Mouse (Mus musculus) G1E (cell line): Measurements from ENCODE around the gene Gm10337. TPM values are rescaled to one million over a fixed set of nuclear protein-coding genes. Genes with fewer than 3 reads are reported as not detected.

Experiments
- ATAC-seq: 2 replicates; pipeline ENCODE4 v1.8.0; 2016; ENCODE audit warnings: mild to moderate bottlenecking; ENCODE audit not compliant: insufficient number of reproducible peaks, poor library complexity, low FRiP score, severe bottlenecking; ENCODE audit errors: extremely low read depth
- DNase-seq: peaks from one replicate; pipeline ENCODE4 v3.0.0; 2012; ENCODE audit warnings: low spot score
- H3K27me3 ChIP-seq: 2 replicates; pipeline ENCODE4 v1.6.1; 2012; ENCODE audit warnings: mild to moderate bottlenecking, low read length, inconsistent platforms; ENCODE audit not compliant: insufficient read depth
- H3K36me3 ChIP-seq: replicated peaks from 2 replicates; pipeline ENCODE3; 2012; ENCODE audit warnings: mild to moderate bottlenecking, inconsistent platforms
- H3K4me1 ChIP-seq: 2 replicates; pipeline ENCODE4 v1.6.1; 2012; ENCODE audit warnings: low read depth, low read length, inconsistent platforms, mixed read lengths; ENCODE audit not compliant: insufficient read depth
- H3K4me3 ChIP-seq: 2 replicates; pipeline ENCODE4 v1.5.1; 2012; ENCODE audit warnings: low read depth, mild to moderate bottlenecking, inconsistent platforms, low read length, moderate library complexity, mixed read lengths
- H3K9me3 ChIP-seq: replicated peaks from 2 replicates; pipeline ENCODE4 v1.6.1; 2012; ENCODE audit warnings: inconsistent platforms
- CTCF ChIP-seq: IDR thresholded peaks from 2 replicates; pipeline ENCODE4 v1.5.1; 2012; ENCODE audit warnings: low read depth, low read length, inconsistent platforms, mixed read lengths
- GATA1 ChIP-seq: IDR thresholded peaks from 2 replicates; pipeline ENCODE4 v1.6.1; 2012; ENCODE audit warnings: borderline replicate concordance, low read length, inconsistent platforms, mixed read lengths
- GATA2 ChIP-seq: IDR thresholded peaks from 2 replicates; pipeline ENCODE4 v1.6.1; 2012; ENCODE audit warnings: low read depth, low read length, inconsistent platforms, borderline replicate concordance
- POLR2AphosphoS5 ChIP-seq: IDR thresholded peaks from 2 replicates; pipeline ENCODE4 v1.6.1; 2012; ENCODE audit warnings: low read depth, low read length, inconsistent platforms; ENCODE audit not compliant: insufficient replicate concordance
- TAL1 ChIP-seq: conservative IDR thresholded peaks from 2 replicates; pipeline ENCODE4 v1.6.1; 2012; ENCODE audit warnings: low read depth, low read length, inconsistent platforms, mixed read lengths
- polyA plus RNA-seq: library from polyadenylated mRNA; stranded (reverse); fragments of >175 nt; gene quantifications from 2 replicates; pipeline ENCODE4 v1.2.3, GENCODE M21; 2012
- total RNA-seq, 2 experiments: library from RNA; stranded (forward) in 1 of 2; stranded (reverse) in 1 of 2; fragments of 200-1000 nt in 1 of 2; fragments of >200 nt in 1 of 2; fragmentation: Nextera tagmentation in 1 of 2; gene quantifications; 2 replicates each; pipeline ENCODE4 v1.2.3; 2014 to 2017

The Gm10337 gene
- total RNA-seq (2014; fragmentation: Nextera tagmentation) (28.7 TPM in 1 of 2 replicates, not detected in the other), total RNA-seq (2017) (not detected in 2 replicates), polyA plus RNA-seq (not detected in 2 replicates)

DNA sequence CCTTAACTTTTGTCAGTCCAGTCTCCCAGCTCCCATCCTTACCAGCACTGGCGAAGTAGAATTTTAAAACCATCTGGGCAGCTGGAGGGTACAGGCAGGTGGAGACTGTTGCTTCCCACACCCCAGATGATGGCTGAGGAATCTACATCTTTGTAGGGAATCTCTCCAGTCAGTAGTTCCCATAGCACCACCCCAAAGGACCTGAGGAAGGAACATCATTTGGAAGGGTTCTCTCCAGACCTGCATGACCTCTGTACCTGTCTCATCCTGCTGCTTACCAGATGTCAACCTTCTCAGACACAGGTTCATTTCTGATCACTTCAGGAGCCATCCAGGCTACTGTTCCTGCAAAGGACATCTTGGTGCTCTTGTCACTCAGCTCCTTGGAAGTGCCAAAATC lies at the start of gene Gm10337:
Gene Gm10337, plus strand, starts transcription at position 276 of the 400 bp plus-strand sequence.
- DNase-seq: no peak
- peaks cover 35% of the 10 kb centered on the region for H3K4me1 ChIP-seq
- no peak for ATAC-seq
- TF ChIP-seq TAL1: no peak
- no peaks in the 10 kb centered on the region for H3K9me3 ChIP-seq
- H3K36me3 ChIP-seq: peaks cover 77% of the 10 kb centered on the region
- H3K27me3 ChIP-seq: no peaks in the 10 kb centered on the region
- no peak within 1 kb of the TSS for H3K4me3 ChIP-seq

- Histone ChIP-seq H3K27me3 (peaks cover 25% of the 10 kb centered on the region), H3K4me1 (peaks cover 47% of the 10 kb centered on the region), H3K4me3 (no peak overlapping the region), H3K9me3 (no peaks in the 10 kb centered on the region), H3K36me3 (peaks cover 7% of the 10 kb centered on the region)
- DNase-seq (no peak), ATAC-seq (no peak)
- TF ChIP-seq GATA1 (no peak), POLR2AphosphoS5 (no peak), CTCF (no peak), GATA2 (no peak), TAL1 (no peak)
Observed at GRCm38 (mm10) chr15:102455993-102456392, 47.5 kb upstream of the Gm10337 start.

DNA sequence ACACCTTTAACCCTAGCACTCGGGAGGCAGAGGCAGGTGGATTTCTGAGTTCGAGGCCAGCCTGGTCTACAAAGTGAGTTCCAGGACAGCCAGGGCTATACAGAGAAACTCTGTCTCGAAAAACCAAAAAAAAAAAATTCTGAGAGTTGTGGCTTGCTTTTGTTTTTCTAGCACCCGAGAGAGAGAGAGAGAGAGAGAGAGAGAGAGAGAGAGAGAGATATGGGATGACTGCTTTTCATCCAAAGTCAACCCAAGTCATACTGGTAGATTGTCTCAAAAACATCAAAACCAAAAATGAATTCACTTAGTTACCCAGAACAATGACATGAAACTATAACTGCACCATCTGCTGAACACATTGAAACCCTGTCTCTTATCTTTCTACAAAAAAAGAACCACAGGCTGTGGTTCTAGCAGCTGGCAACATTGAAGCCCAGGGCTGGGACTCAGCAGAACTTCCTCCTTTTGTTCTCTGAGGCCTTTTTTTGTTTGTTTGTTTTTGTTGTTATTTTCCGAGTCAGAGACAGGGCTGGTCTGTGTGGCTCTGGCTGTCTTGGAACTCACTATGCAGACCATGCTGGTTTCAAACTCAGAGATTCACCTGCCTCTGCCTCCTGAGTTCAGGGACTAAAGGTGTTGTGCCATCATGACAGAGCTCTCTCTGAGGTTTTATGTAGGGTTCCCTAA lies 45.3 kb upstream of the Gm10337 start:
- ATAC-seq (0 out of 2 replicates have a peak, but pooled peaks have one; percentile 16), DNase-seq (peak; percentile 57)
- peak overlapping the region; percentile 73; the same call in 1 of the 2 replicates for H3K4me3 ChIP-seq
- H3K4me1 ChIP-seq: peaks cover 52% of the 10 kb centered on the region
- H3K9me3 ChIP-seq: no peaks in the 10 kb centered on the region
- no peak for TF ChIP-seq GATA1
- TF ChIP-seq CTCF: no peak
- TF ChIP-seq GATA2: no peak
- TF ChIP-seq TAL1: peak; percentile 65
- H3K36me3 ChIP-seq: peaks cover 26% of the 10 kb centered on the region
- H3K27me3 ChIP-seq: peaks cover 8% of the 10 kb centered on the region; the same call in 1 of the 2 replicates

GRCm38 (mm10) chr15:102458904-102459317 lies 44.6 kb upstream of the Gm10337 start, which contains the start of gene Prr13:
TSS of gene Prr13 (plus strand) at chr15:102459028.
- Histone ChIP-seq H3K27me3 (peaks cover 5% of the 10 kb centered on the region; the same call in 1 of the 2 replicates), H3K4me3 (peak within 1 kb of the TSS; percentile 73), H3K9me3 (no peaks in the 10 kb centered on the region), H3K4me1 (peaks cover 54% of the 10 kb centered on the region), H3K36me3 (peaks cover 33% of the 10 kb centered on the region)
- ATAC-seq (peak; percentile 85), DNase-seq (peak; percentile 80)
- TF ChIP-seq POLR2AphosphoS5: no peak
- no peak for TF ChIP-seq TAL1
- no peak for TF ChIP-seq GATA2
- TF ChIP-seq CTCF: no peak
- TF ChIP-seq GATA1: no peak

- TF ChIP-seq POLR2AphosphoS5 (no peak), TAL1 (no peak), GATA1 (no peak), GATA2 (no peak), CTCF (no peak)
- Histone ChIP-seq H3K9me3 (no peaks in the 10 kb centered on the region), H3K4me3 (peak overlapping the region; percentile 73), H3K4me1 (peaks cover 54% of the 10 kb centered on the region), H3K36me3 (peaks cover 36% of the 10 kb centered on the region), H3K27me3 (no peaks in the 10 kb centered on the region)
- ATAC-seq (no peak), DNase-seq (no peak)
Observed at GRCm38 (mm10) chr15:102459381-102459780, 44.1 kb upstream of the Gm10337 start.

GRCm38 (mm10) chr15:102459847-102460246 lies 43.7 kb upstream of the Gm10337 start:
- Histone ChIP-seq H3K36me3 (peaks cover 39% of the 10 kb centered on the region), H3K27me3 (no peaks in the 10 kb centered on the region), H3K4me1 (peaks cover 54% of the 10 kb centered on the region), H3K4me3 (peak overlapping the region; percentile 73), H3K9me3 (no peaks in the 10 kb centered on the region)
- ATAC-seq (no peak), DNase-seq (no peak)
- TF ChIP-seq TAL1: no peak
- TF ChIP-seq POLR2AphosphoS5: no peak
- TF ChIP-seq CTCF: no peak
- TF ChIP-seq GATA2: no peak
